Mouse (Mus musculus): Measurements from ENCODE around the gene Rnf128.

DNA sequence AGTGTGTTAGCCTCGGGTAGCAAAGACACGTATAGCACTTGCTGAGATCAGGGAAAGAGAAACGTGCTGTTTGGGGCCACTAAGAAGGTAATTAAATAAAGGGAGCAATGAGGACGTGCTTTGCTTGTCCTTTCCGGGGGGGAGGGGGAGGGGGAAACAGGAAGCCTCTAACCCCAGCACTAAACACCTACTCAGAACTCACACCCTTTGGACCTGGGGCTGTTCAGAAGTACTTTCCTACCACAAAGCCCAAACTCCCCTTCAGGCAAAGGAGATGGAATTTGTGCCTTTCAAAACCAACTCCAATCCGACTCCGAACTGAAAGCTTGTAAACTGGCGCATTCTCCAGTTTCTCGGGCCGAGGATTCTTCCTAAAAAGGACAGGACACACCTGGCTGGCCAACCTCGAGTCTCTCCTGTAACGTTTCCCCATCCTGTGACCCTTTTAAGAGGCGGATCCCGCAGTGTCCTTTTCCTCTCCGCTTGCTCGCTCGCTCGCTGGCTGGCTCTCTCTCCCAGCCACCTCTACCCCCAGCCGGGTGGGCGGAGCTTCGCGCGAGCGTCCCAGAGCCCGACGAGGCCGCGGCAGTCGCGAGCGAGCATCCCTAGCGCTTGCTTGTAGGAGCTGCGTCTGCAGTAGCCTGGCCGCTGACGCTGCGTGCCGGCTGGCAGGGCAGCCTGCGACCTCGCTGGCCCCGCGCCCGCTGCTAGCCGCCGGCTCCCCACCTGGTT is 47.1 kb downstream of the Rnf128 start:
- 0 out of 2 replicates have a peak, but pooled peaks have one; percentile 6 for TF ChIP-seq CTCF (IDR thresholded peaks at IDR 0.05; ENCODE audit: borderline replicate concordance, extremely low read depth, insufficient read depth, insufficient read length)
- 0 out of 2 replicates have a peak, but pooled peaks have one; percentile 40 for TF ChIP-seq POLR2A (IDR thresholded peaks at IDR 0.05; ENCODE audit: borderline replicate concordance, extremely low read depth, insufficient read depth, insufficient read length, poor library complexity, severe bottlenecking)
